In the genomic region with DNA sequence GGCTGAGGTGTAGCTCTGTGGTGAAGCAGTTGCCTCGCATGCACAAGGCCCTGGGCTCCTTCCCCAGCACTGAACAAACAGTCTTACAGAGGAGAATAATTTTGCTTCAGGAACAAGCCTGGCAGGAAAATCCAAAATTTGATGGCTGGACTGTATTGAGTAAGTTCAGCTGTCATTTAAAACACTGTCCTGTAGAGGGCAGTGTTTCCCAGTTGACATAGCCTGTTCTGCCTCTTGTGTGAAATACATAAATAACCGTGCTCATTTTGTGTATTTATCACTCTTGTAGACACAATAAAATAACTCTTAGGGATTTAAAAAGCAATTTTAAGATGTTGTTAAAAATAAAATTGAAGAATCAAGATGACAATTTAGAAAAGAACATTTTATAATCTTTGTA, we compare ENCODE assay signal across 9 mouse cellular contexts. TPM values are rescaled to one million over a fixed set of nuclear protein-coding genes. Genes with fewer than 3 reads are reported as not detected.
DNase-seq lines count a peak whose midpoint lies in the region; ATAC-seq and TF ChIP-seq lines count a peak whose summit lies in the region.
"Had no signal": no experiment of that assay in that cellular context is flagged by ENCODE, and none has a peak within 500 bp of the region (broad histone marks: within the 10 kb centered on the region; RNA-seq: fewer than 3 reads in every experiment).

No protein-coding gene starts in this region.

- no peak overlapping the region for H3K27ac ChIP-seq in kidney, adult 2 months (ENCODE audit: insufficient read depth, low read depth, low read length)
- H3K27ac ChIP-seq in kidney, embryonic 15.5 days = no peak overlapping the region
- H3K27ac ChIP-seq in hindbrain, embryonic 10.5 days = no peak overlapping the region
- H3K27ac ChIP-seq in liver, adult 2 months (replicated peaks; ENCODE audit: insufficient read depth, low read depth, low read length) = no peak overlapping the region
- H3K27ac ChIP-seq in olfactory bulb, adult 2 months (ENCODE audit: insufficient read depth, low read depth, low read length) = no peak overlapping the region
- H3K27ac ChIP-seq: liver, embryonic 15.5 days had no signal

- TF ChIP-seq POLR2A in kidney, adult 2 months (IDR thresholded peaks at IDR 0.05; ENCODE audit: low read depth, low read length) = no peak
- no peak for TF ChIP-seq POLR2A in liver, adult 2 months (IDR thresholded peaks at IDR 0.05; ENCODE audit: extremely low read depth, insufficient read depth, low read length)
- no peak for TF ChIP-seq POLR2A in olfactory bulb, adult 2 months (IDR thresholded peaks at IDR 0.05; ENCODE audit: insufficient read depth, low read depth, low read length)

- DNase-seq in kidney, adult 2 months = peak; percentile 32
- DNase-seq in ES-CJ7 (ENCODE audit: low read depth, low spot score) = peak; percentile 70
- DNase-seq in cerebellum, adult 8-10 months = peak; percentile 50
- DNase-seq in hindbrain, embryonic 10.5 days (ENCODE audit: low spot score) = peak; percentile 26
- peak; percentile 58 for DNase-seq in liver, adult 2 months (ENCODE audit: extremely low read depth, low read depth, low spot score)
- no peak for DNase-seq in gastrocnemius, postnatal 25 days

- H3K9me3 ChIP-seq in kidney, embryonic 15.5 days (replicated peaks) = no peaks in the 10 kb centered on the region
- no peaks in the 10 kb centered on the region for H3K9me3 ChIP-seq in hindbrain, embryonic 10.5 days
- H3K9me3 ChIP-seq: liver, embryonic 15.5 days had no signal

- H3K79me2 ChIP-seq in liver, adult 2 months (ENCODE audit: control insufficient read depth, insufficient read depth, low read length) = no peaks in the 10 kb centered on the region; the same call in 1 of the 2 replicates

- 27% methylated on average over 2 of the region's 2 CpGs for WGBS in kidney, adult 2 months
- WGBS in kidney, embryonic 15.5 days = 38% methylated on average over 2 of the region's 2 CpGs
- WGBS in hindbrain, embryonic 10.5 days = 34% methylated on average over 2 of the region's 2 CpGs
- WGBS in liver, adult 2 months = 21% methylated on average over 2 of the region's 2 CpGs
- WGBS in olfactory bulb, adult 2 months = 19% methylated on average over 2 of the region's 2 CpGs

- no peaks in the 10 kb centered on the region for H3K27me3 ChIP-seq in kidney, adult 2 months (replicated peaks; ENCODE audit: control insufficient read depth, insufficient read depth, low read length)
- H3K27me3 ChIP-seq in kidney, embryonic 15.5 days = no peaks in the 10 kb centered on the region
- H3K27me3 ChIP-seq in hindbrain, embryonic 10.5 days (ENCODE audit: insufficient read depth, poor library complexity, severe bottlenecking) = no peaks in the 10 kb centered on the region
- H3K27me3 ChIP-seq in liver, adult 2 months (ENCODE audit: control insufficient read depth, insufficient read depth, low read length) = no peaks in the 10 kb centered on the region
- H3K27me3 ChIP-seq: liver, embryonic 15.5 days had no signal

- TF ChIP-seq CTCF in kidney, adult 2 months (conservative IDR thresholded peaks at IDR 0.05; ENCODE audit: insufficient read depth, insufficient read length, low read depth, low read length) = 0 out of 2 replicates have a peak, but pooled peaks have one; percentile 19
- TF ChIP-seq CTCF in liver, adult 2 months (IDR thresholded peaks at IDR 0.05; ENCODE audit: low read depth, low read length) = peak; percentile 30; the same call in 1 of the 2 replicates
- 0 out of 2 replicates have a peak, but pooled peaks have one; percentile 25 for TF ChIP-seq CTCF in olfactory bulb, adult 2 months (IDR thresholded peaks at IDR 0.05; ENCODE audit: insufficient read depth, low read depth, low read length)

- no peak overlapping the region for H3K9ac ChIP-seq in kidney, embryonic 15.5 days
- H3K9ac ChIP-seq in liver, adult 2 months (ENCODE audit: low read depth, low read length) = no peak overlapping the region
- H3K9ac ChIP-seq: liver, embryonic 15.5 days had no signal

- no peaks in the 10 kb centered on the region for H3K4me1 ChIP-seq in kidney, adult 2 months (ENCODE audit: control insufficient read depth, insufficient read depth, low read length)
- no peaks in the 10 kb centered on the region for H3K4me1 ChIP-seq in kidney, embryonic 15.5 days
- H3K4me1 ChIP-seq in hindbrain, embryonic 10.5 days (replicated peaks) = no peaks in the 10 kb centered on the region
- no peaks in the 10 kb centered on the region for H3K4me1 ChIP-seq in liver, adult 2 months (ENCODE audit: control insufficient read depth, insufficient read depth, low read length)
- peaks cover 2% of the 10 kb centered on the region; the same call in 1 of the 2 replicates for H3K4me1 ChIP-seq in olfactory bulb, adult 2 months (ENCODE audit: control insufficient read depth, insufficient read depth, low read length)
- H3K4me1 ChIP-seq: liver, embryonic 15.5 days had no signal

- no peaks in the 10 kb centered on the region for H3K36me3 ChIP-seq in kidney, adult 2 months (ENCODE audit: control insufficient read depth, insufficient read depth, low read length)
- peaks cover 21% of the 10 kb centered on the region for H3K36me3 ChIP-seq in kidney, embryonic 15.5 days
- H3K36me3 ChIP-seq in hindbrain, embryonic 10.5 days = peaks cover 15% of the 10 kb centered on the region
- no peaks in the 10 kb centered on the region for H3K36me3 ChIP-seq in liver, adult 2 months (ENCODE audit: control insufficient read depth, insufficient read depth, low read length)

- no peak overlapping the region for H3K4me2 ChIP-seq in kidney, embryonic 15.5 days
- H3K4me2 ChIP-seq: liver, embryonic 15.5 days had no signal

- no peak overlapping the region for H3K4me3 ChIP-seq in kidney, adult 2 months (ENCODE audit: insufficient read depth, low read depth, low read length)
- H3K4me3 ChIP-seq in kidney, embryonic 15.5 days (replicated peaks) = no peak overlapping the region
- H3K4me3 ChIP-seq in hindbrain, embryonic 10.5 days = no peak overlapping the region
- H3K4me3 ChIP-seq in liver, adult 2 months (ENCODE audit: insufficient read depth, low read depth, low read length) = no peak overlapping the region
- H3K4me3 ChIP-seq in olfactory bulb, adult 2 months (ENCODE audit: insufficient read depth, low read depth, low read length) = no peak overlapping the region
- H3K4me3 ChIP-seq: liver, embryonic 15.5 days had no signal

- no peak for ATAC-seq in kidney, embryonic 15.5 days (replicated peaks; ENCODE audit: low FRiP score)

RNA-seq across cellular contexts. Expression of a gene that starts 18.5 kb away (rescaled TPM):
- 75.4 and 92.9 TPM in 2 replicates for polyA plus RNA-seq in kidney, adult 2 months (2012; rRNA removed)
- polyA plus RNA-seq in kidney, embryonic 15.5 days (2015; fragmentation: Nextera tagmentation; extraction: Ambion mirVana) = 73.5 and 74.3 TPM in 2 replicates
- 72.8 and 83.6 TPM in 2 replicates for polyA plus RNA-seq in hindbrain, embryonic 10.5 days (2016; fragmentation: Nextera tagmentation; extraction: Ambion mirVana)
- total RNA-seq in liver, adult 2 months (2014; rRNA removed) = 14.8 and 19.9 TPM in 2 replicates
- 71.5 and 79.6 TPM in 2 replicates for polyA plus RNA-seq in liver, adult 2 months (2012; rRNA removed)
- not detected in 2 replicates for polyA plus RNA-seq in olfactory bulb, adult 2 months (2012; ENCODE audit: insufficient read depth, insufficient read length, low replicate concordance, missing spikeins)
- total RNA-seq in gastrocnemius, postnatal 25 days (2021) = 10 to 100 TPM; 49.5 to 55.4 TPM

Comparison
In these comparisons a context has a peak if more than half of its experiments do, and no peak if none do; other contexts are left out.
1. RNA of a gene that starts 18.5 kb away (polyA plus RNA-seq): 72.8 to 83.6 TPM in hindbrain, embryonic 10.5 days, 75.4 to 92.9 TPM in kidney, adult 2 months, 73.5 to 74.3 TPM in kidney, embryonic 15.5 days and 71.5 to 79.6 TPM in liver, adult 2 months; not detected in olfactory bulb, adult 2 months; every median in the first group is over 10 times any median in the second.
2. Peak in every context shown above with its lines, with median percentiles within 50 percentile points of each other: CTCF ChIP-seq.